Mouse (Mus musculus): ENCODE measurements around the gene Stk33. TPM values are rescaled to one million over a fixed set of nuclear protein-coding genes. Genes with fewer than 3 reads are reported as not detected.

Gene Stk33
- total RNA-seq, 2 experiments from 2014 or later = 0.75 to 1.7 TPM

GRCm38 (mm10) chr7:109358435-109359187, 80.3 kb downstream of the Stk33 start:
- no peak for DNase-seq (ENCODE audit: low spot score in 2 of 2)

- DNase-seq (ENCODE audit: low spot score in 2 of 2) = no peak
Measured at GRCm38 (mm10) chr7:109357877-109358276, 81.0 kb downstream of the Stk33 start.

- no peak for DNase-seq (ENCODE audit: low spot score in 2 of 2)
Measured at GRCm38 (mm10) chr7:109347241-109347640, 91.6 kb downstream of the Stk33 start.

- DNase-seq (ENCODE audit: low spot score in 2 of 2) = no peak
Measured at GRCm38 (mm10) chr7:109331722-109332121, 107.2 kb downstream of the Stk33 start.

- no peak for DNase-seq (ENCODE audit: low spot score in 2 of 2)
Measured at GRCm38 (mm10) chr7:109328772-109329171, 110.1 kb downstream of the Stk33 start.

- no peak for DNase-seq (ENCODE audit: low spot score in 2 of 2)
Measured at GRCm38 (mm10) chr7:109326813-109327212, 112.1 kb downstream of the Stk33 start.

- DNase-seq (ENCODE audit: low spot score in 2 of 2) = no peak
Measured at GRCm38 (mm10) chr7:109325731-109326130, 113.2 kb downstream of the Stk33 start.

- DNase-seq (ENCODE audit: low spot score in 2 of 2) = no peak
Measured at GRCm38 (mm10) chr7:109325169-109325568, 113.7 kb downstream of the Stk33 start.

- no peak for DNase-seq (ENCODE audit: low spot score in 2 of 2)
Measured at GRCm38 (mm10) chr7:109309506-109309905, 129.4 kb downstream of the Stk33 start.

- DNase-seq (ENCODE audit: low spot score in 2 of 2) = no peak
Measured at GRCm38 (mm10) chr7:109295807-109296206, 143.1 kb downstream of the Stk33 start.

GRCm38 (mm10) chr7:109295351-109295750, 143.5 kb downstream of the Stk33 start:
- DNase-seq (ENCODE audit: low spot score in 2 of 2) = no peak

GRCm38 (mm10) chr7:109290501-109290900, 148.4 kb downstream of the Stk33 start:
- no peak for DNase-seq (ENCODE audit: low spot score in 2 of 2)

GRCm38 (mm10) chr7:109289106-109289505, 149.8 kb downstream of the Stk33 start:
- DNase-seq (ENCODE audit: low spot score in 2 of 2) = no peak

- DNase-seq (ENCODE audit: low spot score in 2 of 2) = no peak
Measured at GRCm38 (mm10) chr7:109282106-109282505, 156.8 kb downstream of the Stk33 start.

- no peak for DNase-seq (ENCODE audit: low spot score in 2 of 2)
Measured at GRCm38 (mm10) chr7:109276622-109277021, 162.3 kb downstream of the Stk33 start.

GRCm38 (mm10) chr7:109275901-109276300, 163.0 kb downstream of the Stk33 start:
- no peak for DNase-seq (ENCODE audit: low spot score in 2 of 2)

- DNase-seq (ENCODE audit: low spot score in 2 of 2) = no peak
Measured at GRCm38 (mm10) chr7:109275151-109275550, 163.7 kb downstream of the Stk33 start.

- no peak for DNase-seq (ENCODE audit: low spot score in 2 of 2)
Measured at GRCm38 (mm10) chr7:109274289-109274688, 164.6 kb downstream of the Stk33 start.

- DNase-seq (ENCODE audit: low spot score in 2 of 2) = no peak
Measured at GRCm38 (mm10) chr7:109269046-109269445, 169.8 kb downstream of the Stk33 start.

GRCm38 (mm10) chr7:109267370-109267769, 171.5 kb downstream of the Stk33 start:
- DNase-seq (ENCODE audit: low spot score in 2 of 2) = no peak

GRCm38 (mm10) chr7:109266181-109266580, 172.7 kb downstream of the Stk33 start:
- no peak for DNase-seq (ENCODE audit: low spot score in 2 of 2)

- DNase-seq (ENCODE audit: low spot score in 2 of 2) = no peak
Measured at GRCm38 (mm10) chr7:109265606-109266005, 173.3 kb downstream of the Stk33 start.
